ENCODE assay signal across 23 mouse cellular contexts in genomic region chr14:33474461-33474860, GRCm38 (mm10). TPM values are rescaled to one million over a fixed set of nuclear protein-coding genes. Genes with fewer than 3 reads are reported as not detected.
DNase-seq lines count a peak whose midpoint lies in the region.
"Had no signal": no experiment of that assay in that cellular context is flagged by ENCODE, and none has a peak within 500 bp of the region (broad histone marks: within the 10 kb centered on the region; RNA-seq: fewer than 3 reads in every experiment).

No protein-coding gene starts in this region.

- peak; percentile 42 to 75 for DNase-seq in frontal cortex, postnatal 36 days (ENCODE audit: low spot score in 2 of 2)
- DNase-seq in frontal cortex, postnatal 25 days (ENCODE audit: low spot score in 2 of 2): no peak
- DNase-seq in left cerebral cortex, adult 18-20 months (ENCODE audit: low spot score in 2 of 2): peak; percentile 51 to 58
- no peak for DNase-seq in left cerebral cortex, postnatal 10 days (ENCODE audit: extremely low spot score in 1 of 2, low spot score in 2 of 2)
- peak; percentile 19 to 49 for DNase-seq in left cerebral cortex, postnatal 14 days (ENCODE audit: low spot score in 2 of 2)
- DNase-seq in right cerebral cortex, postnatal 36 days (ENCODE audit: low spot score in 2 of 2): peak; percentile 33 to 44
- DNase-seq in cerebellum, postnatal 25 days: no peak
- DNase-seq: adrenal gland, postnatal 10 days; cerebellum, adult 11 months; cerebellum, adult 9-10 months; forebrain, postnatal 0 days; gastrocnemius, postnatal 25 days; heart, adult 18-20 months; heart, postnatal 10 days; kidney, adult 18-20 months; kidney, postnatal 25 days; lung, embryonic 14.5 days; lung, postnatal 14 days; midbrain, embryonic 14.5 days had no signal

- intact Hi-C loops in left cerebral cortex, postnatal 10 days (cut with DNase I): no loop called here
- intact Hi-C loops in left cerebral cortex, postnatal 14 days (cut with DNase I): no loop called here

RNA-seq across cellular contexts. Expression of gene Frmpd2, which starts 3.0 kb away (rescaled TPM):
- under 1 TPM; 0.60 to 0.70 TPM for total RNA-seq in left cerebral cortex, adult 18-20 months (2021)
- total RNA-seq in left cerebral cortex, postnatal 10 days (2021): 1 to 10 TPM in 1 of 2 experiments, under 1 TPM in 1; 0.30 to 1.2 TPM
- 1 to 10 TPM; 1.2 to 1.6 TPM for total RNA-seq in left cerebral cortex, postnatal 14 days (2021)
- total RNA-seq: adrenal gland, postnatal 10 days; gastrocnemius, postnatal 25 days; heart, postnatal 10 days; hematopoietic stem cell, adult 5-6 weeks; liver, adult 2 months; MEL; monocyte, adult 5-6 weeks had no signal

RNA-seq across cellular contexts. Expression of gene Mapk8, which starts 27.5 kb away (rescaled TPM):
- total RNA-seq in left cerebral cortex, adult 18-20 months (2021): 100 to 1,000 TPM; 104 to 107 TPM
- total RNA-seq in left cerebral cortex, postnatal 10 days (2021): 100 to 1,000 TPM; 176 to 186 TPM
- 100 to 1,000 TPM; 142 to 150 TPM for total RNA-seq in left cerebral cortex, postnatal 14 days (2021)

Comparison
In these comparisons a context has a peak if more than half of its experiments do, and no peak if none do; other contexts are left out.
1. DNase-seq: peak in frontal cortex, postnatal 36 days (2 of 2), left cerebral cortex, adult 18-20 months (2 of 2), left cerebral cortex, postnatal 14 days (2 of 2) and right cerebral cortex, postnatal 36 days (2 of 2); none in frontal cortex, postnatal 25 days (0 of 2), left cerebral cortex, postnatal 10 days (0 of 2) and cerebellum, postnatal 25 days (0 of 2).